Mouse (Mus musculus) kidney, embryonic 14.5 days (tissue): ENCODE measurements around the gene Dhodh. TPM values are rescaled to one million over a fixed set of nuclear protein-coding genes. Genes with fewer than 3 reads are reported as not detected.
A peak's percentile ranks its signal among the peaks of the same experiment; 100 is the strongest.

Experiments used
- ATAC-seq: fragments of 200-750 bp; cut with Nextera tagmentation; 2 replicates; pipeline ENCODE4 v1.8.0; 2017; ENCODE audit warnings: moderate number of reproducible peaks, mild to moderate bottlenecking, moderate TSS enrichment, moderate library complexity; ENCODE audit not compliant: low FRiP score, low TSS enrichment
- H3K27ac ChIP-seq: fragments of 300-500 bp; sonication (generic); 2 replicates; pipeline ENCODE4 v1.5.1; 2014; ENCODE audit warnings: low read depth, mild to moderate bottlenecking, low read length, moderate library complexity, mixed read lengths
- H3K27me3 ChIP-seq: fragments of 300-500 bp; sonication (generic); 2 replicates; pipeline ENCODE4 v1.6.1; 2014; ENCODE audit warnings: mild to moderate bottlenecking, low read length; ENCODE audit not compliant: control insufficient read depth, insufficient read depth
- H3K36me3 ChIP-seq: fragments of 300-500 bp; sonication (generic); 2 replicates; pipeline ENCODE4 v1.6.1; 2014; ENCODE audit warnings: low read length, mixed read lengths; ENCODE audit not compliant: control insufficient read depth, insufficient read depth
- H3K4me1 ChIP-seq: fragments of 300-500 bp; sonication (generic); 2 replicates; pipeline ENCODE4 v1.6.1; 2014; ENCODE audit warnings: low read length, mixed read lengths; ENCODE audit not compliant: control insufficient read depth, insufficient read depth
- H3K4me2 ChIP-seq: fragments of 300-500 bp; sonication (generic); replicated peaks from 2 replicates; pipeline ENCODE4 v1.6.1; 2014; ENCODE audit warnings: low read depth, mild to moderate bottlenecking, low read length
- H3K4me3 ChIP-seq: fragments of 300-500 bp; sonication (generic); 2 replicates; pipeline ENCODE4 v1.5.1; 2014; ENCODE audit warnings: mild to moderate bottlenecking, low read length
- H3K9ac ChIP-seq: fragments of 300-500 bp; sonication (generic); 2 replicates; pipeline ENCODE4 v1.6.1; 2014; ENCODE audit warnings: low read depth, mild to moderate bottlenecking, low read length, moderate library complexity
- H3K9me3 ChIP-seq: fragments of 300-500 bp; sonication (generic); 2 replicates; pipeline ENCODE4 v1.6.1; 2016; ENCODE audit warnings: low read length; ENCODE audit not compliant: control insufficient read depth
- WGBS: fragments of 180-500 bp; shearing (Covaris S2); extraction: QIAGEN DNeasy Blood & Tissue Kit; methylation state at CpG from one replicate; pipeline ENCODE4 v1.1.7; 2014; 5-methylcytosine and 5-hydroxymethylcytosine counted together
- polyA plus RNA-seq: library from polyadenylated mRNA; unstranded; fragments of >200 nt; fragmentation: Nextera tagmentation; extraction: Ambion mirVana; gene quantifications from 2 replicates; pipeline ENCODE4 v1.2.1, GENCODE M21; 2014

Gene Dhodh
- polyA plus RNA-seq, 1 experiment from 2014 or later = 45.6 TPM

DNA sequence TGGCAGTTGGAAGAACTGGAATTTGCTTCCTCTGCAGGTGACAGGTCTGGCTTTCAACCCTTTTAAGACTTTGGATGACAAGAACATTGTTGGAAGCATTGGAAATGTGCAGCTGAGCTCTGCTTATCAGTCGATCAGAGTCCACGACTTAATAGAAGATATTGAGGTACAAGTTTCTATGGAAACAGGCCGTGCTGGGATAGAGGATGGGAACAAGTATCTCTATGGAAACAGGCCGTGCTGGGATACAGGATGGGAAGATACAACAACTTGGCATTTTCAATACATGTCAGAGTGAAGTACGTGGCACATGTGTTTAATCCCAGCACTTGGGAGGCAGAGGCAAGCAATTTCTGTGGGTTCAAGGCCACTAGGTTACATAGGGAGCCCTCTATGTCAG is 24.0 kb upstream of the Dhodh start:
- Histone ChIP-seq H3K9ac (no peak overlapping the region), H3K4me1 (no peaks in the 10 kb centered on the region), H3K27ac (no peak overlapping the region), H3K36me3 (no peaks in the 10 kb centered on the region), H3K4me3 (no peak overlapping the region), H3K9me3 (no peaks in the 10 kb centered on the region), H3K4me2 (no peak overlapping the region), H3K27me3 (no peaks in the 10 kb centered on the region)
- WGBS = 86% methylated on average over 5 of the region's 5 CpGs
- no peak for ATAC-seq

DNA sequence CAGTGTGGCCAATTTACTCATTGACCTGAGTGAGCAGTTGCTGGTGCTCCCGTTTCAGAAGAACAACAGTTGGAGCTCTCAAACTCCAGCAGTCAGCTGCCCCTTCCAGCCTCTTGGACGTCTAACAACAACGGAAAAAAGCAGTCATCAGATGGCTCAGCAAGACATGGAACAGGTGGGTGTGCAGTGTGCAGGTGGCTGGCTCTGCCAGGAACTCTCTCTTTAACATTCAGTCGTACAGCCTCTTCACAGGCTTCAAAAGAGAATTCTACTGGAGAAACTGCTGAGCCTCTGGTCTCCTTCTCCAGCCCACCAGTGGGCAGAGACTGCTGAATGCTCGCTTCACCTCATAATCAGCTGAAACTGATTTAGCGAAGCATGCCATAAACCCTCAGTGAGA is 20.2 kb upstream of the Dhodh start:
- H3K9me3 ChIP-seq = no peaks in the 10 kb centered on the region
- 65% methylated on average over 6 of the region's 6 CpGs for WGBS
- no peak overlapping the region for H3K27ac ChIP-seq
- H3K36me3 ChIP-seq = no peaks in the 10 kb centered on the region
- no peak overlapping the region for H3K4me2 ChIP-seq
- H3K27me3 ChIP-seq = no peaks in the 10 kb centered on the region
- no peak overlapping the region for H3K4me3 ChIP-seq
- H3K9ac ChIP-seq = no peak overlapping the region
- no peaks in the 10 kb centered on the region for H3K4me1 ChIP-seq
- no peak for ATAC-seq

DNA sequence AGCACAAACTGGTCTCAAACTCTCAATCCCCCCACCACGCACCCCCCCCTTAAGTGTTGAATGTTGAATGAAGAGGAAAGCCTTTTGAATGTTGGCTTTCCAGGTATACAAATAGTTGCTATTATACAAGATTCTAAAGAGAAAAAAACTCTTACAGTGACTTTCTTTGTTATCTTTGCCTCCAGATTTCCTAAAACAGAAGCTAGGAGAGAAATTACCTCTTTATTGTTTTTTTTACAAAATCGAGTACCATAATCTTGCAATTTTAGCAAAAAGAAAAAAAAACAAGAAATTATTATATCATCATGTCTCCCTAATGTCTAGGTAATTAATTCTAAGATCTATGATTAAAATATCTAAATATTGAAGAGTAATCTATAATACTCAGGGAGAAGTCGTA is 7.1 kb upstream of the Dhodh start:
- ATAC-seq = no peak
- no peaks in the 10 kb centered on the region for H3K9me3 ChIP-seq
- H3K27me3 ChIP-seq = no peaks in the 10 kb centered on the region
- no peak overlapping the region for H3K9ac ChIP-seq
- no peak overlapping the region for H3K4me2 ChIP-seq
- no peaks in the 10 kb centered on the region for H3K36me3 ChIP-seq
- no peaks in the 10 kb centered on the region for H3K4me1 ChIP-seq
- H3K4me3 ChIP-seq = no peak overlapping the region
- WGBS = 87% methylated on average over 3 of the region's 3 CpGs
- no peak overlapping the region for H3K27ac ChIP-seq

DNA sequence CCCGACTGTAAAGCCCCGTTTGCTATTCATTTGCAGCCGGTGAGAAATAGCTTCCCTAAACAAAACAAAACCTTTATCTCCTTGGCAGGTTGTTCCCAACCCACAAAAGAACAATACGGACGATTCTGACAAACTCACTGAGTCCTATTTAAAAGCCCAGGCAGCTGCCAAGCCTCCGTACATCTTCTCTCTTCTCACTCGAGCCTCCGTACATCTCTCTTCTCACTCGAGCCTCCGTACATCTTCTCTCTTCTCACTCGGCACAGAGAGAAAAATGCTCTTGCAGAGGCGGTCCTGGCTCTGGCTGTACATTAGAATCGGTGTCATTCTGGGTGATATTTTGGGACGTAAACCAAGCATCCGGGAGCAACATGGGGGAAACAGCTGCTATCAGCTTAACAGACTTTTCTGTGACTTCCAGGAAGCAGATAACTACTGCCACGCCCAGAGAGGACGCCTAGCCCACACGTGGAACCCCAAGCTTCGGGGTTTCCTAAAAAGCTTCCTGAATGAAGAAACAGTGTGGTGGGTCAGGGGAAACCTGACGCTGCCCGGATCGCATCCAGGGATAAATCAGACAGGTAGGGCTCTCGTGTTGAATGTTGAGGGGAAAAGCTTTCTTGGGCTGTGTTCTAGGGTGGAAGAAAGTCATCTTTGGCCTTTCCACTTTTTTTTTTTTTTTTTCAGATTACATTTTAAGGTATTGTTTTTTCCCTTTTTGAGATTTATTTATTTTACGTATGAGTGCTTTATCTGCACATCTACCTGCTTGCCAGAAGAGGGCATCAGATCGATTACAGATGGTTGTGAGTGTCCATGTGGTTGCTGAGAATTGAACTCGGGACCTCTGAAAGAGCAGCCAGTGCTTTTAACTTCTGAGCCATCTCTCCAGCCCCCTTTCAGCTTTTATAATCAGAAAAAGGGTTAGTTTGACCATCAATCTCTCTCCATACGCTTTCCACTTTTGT is 6.1 kb upstream of the Dhodh start, which contains the start of gene Pkd1l3:
Gene Pkd1l3, plus strand, starts transcription at position 275 of the 968 bp plus-strand sequence.
- 60% methylated on average over 27 of the region's 27 CpGs for WGBS
- Histone ChIP-seq H3K36me3 (no peaks in the 10 kb centered on the region), H3K4me3 (no peak within 1 kb of the TSS; the same call in 1 of the 2 replicates), H3K27me3 (no peaks in the 10 kb centered on the region), H3K9ac (no peak within 1 kb of the TSS), H3K4me1 (no peaks in the 10 kb centered on the region), H3K9me3 (no peaks in the 10 kb centered on the region), H3K4me2 (no peak within 1 kb of the TSS; the same call in 1 of the 2 replicates), H3K27ac (no peak within 1 kb of the TSS)
- no peak for ATAC-seq

DNA sequence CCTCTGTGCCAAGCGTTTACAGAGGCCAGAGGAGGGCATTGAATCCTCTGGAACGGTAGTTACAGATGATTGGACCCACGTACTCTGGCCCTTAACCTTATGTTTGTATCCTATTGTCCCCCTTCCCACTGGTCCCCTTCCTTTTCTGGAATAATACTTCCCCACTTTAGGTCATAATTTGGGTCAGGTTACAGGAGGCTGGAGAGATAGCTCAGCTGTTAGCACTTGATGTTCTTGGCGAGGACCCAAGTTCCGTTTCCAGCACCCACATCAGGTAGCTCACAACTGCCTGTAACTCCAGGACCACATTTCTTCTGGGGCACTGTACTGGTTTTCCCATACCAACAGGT is 655 bp upstream of the Dhodh start:
- peak overlapping the region; percentile 89 for H3K27ac ChIP-seq
- 16% methylated on average over 5 of the region's 5 CpGs for WGBS
- peak overlapping the region; percentile 57 for H3K4me3 ChIP-seq
- no peaks in the 10 kb centered on the region for H3K9me3 ChIP-seq
- peak overlapping the region; percentile 45 for H3K4me2 ChIP-seq
- no peak for ATAC-seq
- peaks cover 15% of the 10 kb centered on the region for H3K36me3 ChIP-seq
- peak overlapping the region; percentile 48; the same call in 1 of the 2 replicates for H3K9ac ChIP-seq
- H3K4me1 ChIP-seq = peaks cover 11% of the 10 kb centered on the region
- H3K27me3 ChIP-seq = no peaks in the 10 kb centered on the region

DNA sequence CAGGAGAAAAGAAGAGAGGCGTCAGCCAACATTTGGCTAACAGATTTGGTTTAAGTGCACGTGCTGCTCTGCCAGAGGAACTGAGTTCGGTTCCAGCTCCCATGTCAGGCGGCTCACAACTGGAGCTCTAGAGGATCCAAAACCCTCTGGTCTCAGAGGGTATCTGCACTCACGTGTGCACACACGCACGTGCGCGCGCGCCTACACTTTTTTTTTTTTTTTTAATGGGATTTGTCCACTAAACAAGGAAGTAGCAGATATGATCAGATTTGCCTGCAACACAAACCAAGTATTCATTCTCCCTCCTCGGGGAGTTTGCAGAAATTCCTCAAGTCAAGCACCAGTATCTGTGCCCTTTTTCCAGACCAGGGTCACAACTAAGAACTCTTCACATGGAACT is 823 bp downstream of the Dhodh start:
- ATAC-seq = no peak
- WGBS = 5% methylated on average over 12 of the region's 12 CpGs
- peak overlapping the region; percentile 89; the same call in 1 of the 2 replicates for H3K27ac ChIP-seq

DNA sequence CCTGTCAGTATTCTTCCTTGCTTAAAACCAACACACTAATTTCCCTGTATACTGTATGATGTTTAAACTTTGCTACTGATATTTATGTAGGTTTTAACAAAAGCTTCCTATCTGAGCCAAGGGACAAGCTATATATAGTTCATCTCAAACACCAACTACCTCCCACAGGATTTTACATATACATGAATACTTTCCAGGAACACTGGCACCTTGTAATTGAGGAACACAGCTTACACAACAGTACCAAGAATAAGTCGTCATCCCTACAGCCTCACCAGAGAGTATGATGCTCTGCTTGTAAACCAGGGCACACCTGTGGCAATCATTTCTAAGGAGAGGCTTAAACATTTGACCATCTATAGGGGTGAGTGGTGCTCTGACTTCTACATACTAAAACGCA is 1.7 kb downstream of the Dhodh start:
- ATAC-seq = no peak
- Histone ChIP-seq H3K4me1 (peaks cover 11% of the 10 kb centered on the region), H3K9me3 (no peaks in the 10 kb centered on the region), H3K27me3 (no peaks in the 10 kb centered on the region), H3K4me3 (no peak overlapping the region), H3K4me2 (no peak overlapping the region), H3K9ac (no peak overlapping the region), H3K27ac (no peak overlapping the region), H3K36me3 (peaks cover 30% of the 10 kb centered on the region)
- 84% methylated on average over 2 of the region's 2 CpGs for WGBS

More for the DNA sequence above, 823 bp downstream of the Dhodh start:
- Histone ChIP-seq H3K4me1 (peaks cover 11% of the 10 kb centered on the region), H3K36me3 (peaks cover 23% of the 10 kb centered on the region), H3K9ac (peak overlapping the region; percentile 48), H3K4me2 (peak overlapping the region; percentile 67), H3K9me3 (no peaks in the 10 kb centered on the region), H3K27me3 (no peaks in the 10 kb centered on the region), H3K4me3 (peak overlapping the region; percentile 57)

DNA sequence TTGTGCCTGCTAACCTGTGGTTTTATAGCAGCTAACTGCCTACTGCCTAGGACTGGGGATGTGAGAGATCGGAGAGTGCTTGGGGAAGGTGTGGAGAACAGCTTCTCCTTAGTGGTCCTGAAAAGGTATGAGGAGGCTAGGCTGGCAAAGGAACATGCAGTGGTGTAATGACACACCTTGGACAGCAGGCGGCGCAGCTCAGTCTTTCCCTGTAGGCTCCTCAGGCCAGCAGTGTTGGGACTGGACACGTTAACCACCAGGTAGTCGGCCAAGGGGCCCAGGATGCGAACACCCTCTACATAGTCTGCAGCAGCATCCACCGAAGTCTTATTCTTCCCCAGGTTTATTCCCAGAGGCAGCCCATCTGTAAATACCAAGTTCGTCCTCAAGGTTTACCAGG is 12.6 kb downstream of the Dhodh start:
- Histone ChIP-seq H3K36me3 (peaks cover 40% of the 10 kb centered on the region), H3K27ac (no peak overlapping the region), H3K4me3 (no peak overlapping the region), H3K9me3 (no peaks in the 10 kb centered on the region), H3K9ac (no peak overlapping the region), H3K4me2 (no peak overlapping the region), H3K27me3 (no peaks in the 10 kb centered on the region), H3K4me1 (no peaks in the 10 kb centered on the region)
- 58% methylated on average over 8 of the region's 8 CpGs for WGBS
- ATAC-seq = no peak

DNA sequence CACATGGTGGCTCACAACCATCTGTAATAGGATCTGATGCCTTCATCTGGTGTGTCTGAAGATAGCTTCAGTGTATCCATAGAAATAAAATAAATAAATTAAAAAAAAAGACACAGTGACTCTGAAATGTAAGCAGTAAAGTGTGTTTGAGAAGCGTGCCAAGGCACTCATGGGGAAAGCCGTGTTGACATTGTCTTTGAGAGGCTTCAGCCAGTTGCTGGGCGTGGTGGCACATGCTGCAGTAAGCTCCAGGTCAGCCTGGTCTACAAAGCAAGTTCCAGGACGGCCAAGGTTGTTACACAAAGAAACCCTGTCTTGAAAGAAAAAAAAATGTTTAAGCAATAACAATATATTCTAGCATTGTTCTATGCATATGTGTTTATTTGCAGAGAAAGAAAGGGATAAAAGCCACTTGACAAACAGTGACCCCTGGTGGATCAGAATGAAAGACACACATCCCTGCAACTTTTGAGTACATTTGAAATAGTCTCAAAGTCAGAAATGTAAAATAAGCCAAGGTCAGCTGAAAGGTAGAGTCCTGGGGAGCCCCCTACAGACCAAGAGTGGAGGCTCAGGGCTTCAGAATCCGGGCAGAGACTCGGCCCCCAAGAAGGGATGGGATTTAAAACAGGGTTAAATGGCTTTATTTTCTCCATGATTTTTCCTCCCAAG is 15.2 kb downstream of the Dhodh start:
- Histone ChIP-seq H3K9ac (no peak overlapping the region), H3K27me3 (no peaks in the 10 kb centered on the region)

More for the DNA sequence above, 15.2 kb downstream of the Dhodh start:
- Histone ChIP-seq H3K4me1 (no peaks in the 10 kb centered on the region), H3K27ac (no peak overlapping the region), H3K9me3 (no peaks in the 10 kb centered on the region), H3K36me3 (peaks cover 35% of the 10 kb centered on the region), H3K4me2 (no peak overlapping the region), H3K4me3 (no peak overlapping the region)
- no peak for ATAC-seq
- WGBS = 80% methylated on average over 6 of the region's 6 CpGs
